Mouse (Mus musculus) embryonic facial prominence, embryonic 10.5 days (tissue): ENCODE data around the gene Plekhm1. TPM values are rescaled to one million over a fixed set of nuclear protein-coding genes. Genes with fewer than 3 reads are reported as not detected.

ENCODE experiments used
- DNase-seq: peaks from one replicate; pipeline ENCODE4 v3.0.0-alpha.2; 2017; ENCODE audit warnings: low spot score
- H3K27ac ChIP-seq: fragments of 300-500 bp; sonication (generic); replicated peaks from 2 replicates; pipeline ENCODE4 v1.5.1; 2016; ENCODE audit warnings: mild to moderate bottlenecking
- H3K27me3 ChIP-seq: fragments of 300-500 bp; sonication (generic); replicated peaks from 2 replicates; pipeline ENCODE4 v1.6.1; 2016; ENCODE audit warnings: low read depth, mild to moderate bottlenecking; ENCODE audit not compliant: poor library complexity, severe bottlenecking
- H3K36me3 ChIP-seq: fragments of 300-500 bp; sonication (generic); replicated peaks from 2 replicates; pipeline ENCODE4 v1.6.1; 2016; ENCODE audit warnings: mild to moderate bottlenecking, moderate library complexity
- H3K4me1 ChIP-seq: fragments of 300-500 bp; sonication (generic); 2 replicates; pipeline ENCODE4 v1.6.1; 2016
- H3K4me3 ChIP-seq: fragments of 300-500 bp; sonication (generic); 2 replicates; pipeline ENCODE4 v1.5.1; 2016; ENCODE audit warnings: mild to moderate bottlenecking, moderate library complexity
- H3K9me3 ChIP-seq: fragments of 300-500 bp; sonication (generic); 2 replicates; pipeline ENCODE4 v1.6.1; 2016; ENCODE audit warnings: mild to moderate bottlenecking
- WGBS: fragments of 180-500 bp; shearing (Covaris S2); methylation state at CpG from one replicate; pipeline ENCODE4 v1.1.7; 2016; 5-methylcytosine and 5-hydroxymethylcytosine counted together
- polyA plus RNA-seq: library from polyadenylated mRNA; unstranded; fragments of >200 nt; fragmentation: Nextera tagmentation; extraction: Ambion mirVana; gene quantifications from 2 replicates; pipeline ENCODE4 v1.2.1, GENCODE M21; 2016

Plekhm1 gene
- polyA plus RNA-seq, 1 experiment from 2014 or later, result 8.1 TPM

DNA sequence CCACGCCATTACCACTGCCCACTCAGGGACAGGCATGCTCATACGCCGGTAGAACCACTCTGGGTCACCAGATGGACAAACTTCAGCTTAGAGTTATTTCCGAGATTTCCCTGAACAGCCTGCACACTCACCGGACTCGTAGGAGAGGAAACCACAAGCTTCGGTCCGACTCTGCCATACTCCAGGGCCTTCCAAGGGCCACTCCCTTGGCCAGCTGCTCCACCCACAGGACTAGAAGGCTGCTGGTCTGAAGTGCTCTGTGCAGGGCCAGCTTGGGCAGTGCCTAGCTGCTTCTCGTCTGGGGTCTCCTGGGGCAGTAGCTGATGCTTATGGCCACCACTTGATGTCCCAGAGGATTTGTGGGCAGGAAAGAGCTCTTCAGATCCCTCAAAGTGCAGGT is 25.7 kb downstream of the Plekhm1 start:
- no peaks in the 10 kb centered on the region for H3K27me3 ChIP-seq
- H3K4me1 ChIP-seq, result peaks cover 15% of the 10 kb centered on the region; the same call in 1 of the 2 replicates
- H3K4me3 ChIP-seq, result no peak overlapping the region
- no peaks in the 10 kb centered on the region for H3K9me3 ChIP-seq
- 91% methylated on average over 9 of the region's 9 CpGs for WGBS
- no peak overlapping the region for H3K27ac ChIP-seq
- DNase-seq, result no peak
- peaks cover 43% of the 10 kb centered on the region for H3K36me3 ChIP-seq

DNA sequence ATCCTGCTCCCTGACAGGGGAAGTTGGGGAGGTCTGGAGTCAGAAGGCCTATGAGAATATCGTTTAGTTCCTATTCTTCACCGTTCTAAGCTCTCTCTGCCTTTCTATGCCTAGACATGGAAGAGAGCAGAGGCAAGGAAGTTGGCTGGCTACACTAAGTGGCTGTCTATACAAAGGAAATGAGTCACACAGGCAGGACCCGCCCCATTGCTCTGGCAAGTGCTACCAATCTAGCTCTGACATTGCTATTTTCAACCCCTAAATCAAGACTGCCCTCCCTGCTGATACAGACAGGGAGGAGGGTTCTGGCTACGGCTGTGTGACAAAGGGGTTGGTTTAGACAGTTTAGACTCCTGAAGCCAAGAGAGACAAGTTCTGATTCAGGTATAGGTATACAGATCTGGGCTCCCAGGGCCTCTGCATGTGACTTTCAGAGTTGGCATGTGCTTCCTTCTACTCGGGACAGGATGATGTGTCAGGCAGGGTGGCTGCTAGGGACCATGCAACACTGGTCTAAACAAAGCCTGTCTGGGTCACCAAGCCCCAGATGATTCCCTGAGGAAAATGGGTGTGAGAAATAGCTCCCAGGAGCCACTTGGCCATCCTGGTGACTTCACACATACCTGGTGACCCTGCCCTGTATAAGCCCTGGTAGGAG is 30.4 kb downstream of the Plekhm1 start:
- DNase-seq, result no peak
- Histone ChIP-seq H3K36me3 (peaks cover 52% of the 10 kb centered on the region), H3K9me3 (no peaks in the 10 kb centered on the region), H3K27ac (no peak overlapping the region), H3K27me3 (no peaks in the 10 kb centered on the region), H3K4me3 (no peak overlapping the region), H3K4me1 (peaks cover 4% of the 10 kb centered on the region; the same call in 1 of the 2 replicates)
- 84% methylated on average over 5 of the region's 5 CpGs for WGBS

DNA sequence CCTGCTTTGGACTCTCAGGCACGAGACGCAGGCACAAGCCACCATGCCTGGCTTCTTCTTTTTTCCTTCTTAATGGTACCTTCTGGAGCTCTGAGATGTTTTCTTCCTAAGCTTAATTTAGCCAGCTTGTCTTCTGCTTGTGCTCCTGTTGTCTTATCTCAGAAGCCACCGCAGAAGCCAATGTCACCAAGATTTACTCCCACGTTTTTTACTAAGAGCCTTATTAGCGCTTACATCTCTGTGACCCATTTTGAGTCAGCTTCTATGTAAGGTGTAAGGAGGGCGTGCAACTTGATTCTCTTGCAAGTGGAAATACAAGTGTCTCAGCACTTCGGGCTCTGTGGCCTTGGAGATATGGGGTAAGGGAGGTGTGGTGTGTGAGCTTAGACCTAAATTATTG is 31.0 kb downstream of the Plekhm1 start:
- H3K4me3 ChIP-seq, result no peak overlapping the region
- peaks cover 52% of the 10 kb centered on the region for H3K36me3 ChIP-seq
- 95% methylated on average over 7 of the region's 7 CpGs for WGBS
- H3K27me3 ChIP-seq, result no peaks in the 10 kb centered on the region
- H3K27ac ChIP-seq, result no peak overlapping the region
- H3K9me3 ChIP-seq, result no peaks in the 10 kb centered on the region
- no peaks in the 10 kb centered on the region for H3K4me1 ChIP-seq
- no peak for DNase-seq

DNA sequence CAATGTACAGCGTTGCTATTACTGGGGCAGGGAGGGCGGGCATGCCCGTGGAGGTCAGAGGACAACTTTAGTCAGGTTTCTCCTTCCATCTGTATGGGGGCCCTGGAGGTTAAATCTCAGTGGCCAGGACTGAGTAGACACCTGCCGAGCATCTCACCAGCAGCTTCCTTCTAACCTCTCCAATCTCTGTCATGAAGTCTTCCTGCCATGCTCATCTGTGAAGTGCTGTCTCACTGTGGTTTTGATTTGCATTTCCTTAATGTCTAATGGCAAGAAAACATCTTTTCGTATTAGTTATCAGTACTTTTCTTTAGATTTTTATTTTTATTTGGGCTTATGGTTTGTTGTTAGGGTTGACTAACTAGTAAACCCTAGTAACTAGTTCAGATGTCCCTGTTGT is 32.0 kb downstream of the Plekhm1 start:
- Histone ChIP-seq H3K27ac (no peak overlapping the region), H3K4me1 (no peaks in the 10 kb centered on the region), H3K4me3 (no peak overlapping the region), H3K27me3 (no peaks in the 10 kb centered on the region), H3K9me3 (no peaks in the 10 kb centered on the region), H3K36me3 (peaks cover 54% of the 10 kb centered on the region)
- no peak for DNase-seq
- 93% methylated on average over 5 of the region's 5 CpGs for WGBS

DNA sequence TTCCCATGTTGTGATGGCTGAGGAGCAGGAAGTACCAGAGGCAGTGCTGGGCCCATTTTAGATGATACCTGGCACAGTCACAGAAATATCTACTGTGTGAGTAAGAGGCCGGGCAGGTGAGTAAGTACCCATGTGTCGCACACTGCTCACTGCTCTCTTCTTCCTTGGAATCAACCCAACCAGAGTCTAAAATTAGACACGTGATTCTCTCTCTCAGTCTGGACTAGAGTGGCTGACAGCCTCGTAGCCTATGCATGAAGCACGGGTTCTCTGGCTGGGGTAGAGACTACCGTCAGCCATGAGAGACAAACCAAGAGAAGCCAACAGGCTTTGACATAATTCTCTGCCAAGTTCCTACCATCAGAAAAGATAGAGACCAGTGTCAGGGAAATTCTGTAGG is 34.1 kb downstream of the Plekhm1 start:
- no peaks in the 10 kb centered on the region for H3K27me3 ChIP-seq
- peaks cover 3% of the 10 kb centered on the region; the same call in 1 of the 2 replicates for H3K4me1 ChIP-seq
- no peak overlapping the region for H3K27ac ChIP-seq
- H3K9me3 ChIP-seq, result no peaks in the 10 kb centered on the region
- no peak for DNase-seq
- WGBS, result 95% methylated on average over 6 of the region's 6 CpGs
- peaks cover 67% of the 10 kb centered on the region for H3K36me3 ChIP-seq
- no peak overlapping the region for H3K4me3 ChIP-seq

DNA sequence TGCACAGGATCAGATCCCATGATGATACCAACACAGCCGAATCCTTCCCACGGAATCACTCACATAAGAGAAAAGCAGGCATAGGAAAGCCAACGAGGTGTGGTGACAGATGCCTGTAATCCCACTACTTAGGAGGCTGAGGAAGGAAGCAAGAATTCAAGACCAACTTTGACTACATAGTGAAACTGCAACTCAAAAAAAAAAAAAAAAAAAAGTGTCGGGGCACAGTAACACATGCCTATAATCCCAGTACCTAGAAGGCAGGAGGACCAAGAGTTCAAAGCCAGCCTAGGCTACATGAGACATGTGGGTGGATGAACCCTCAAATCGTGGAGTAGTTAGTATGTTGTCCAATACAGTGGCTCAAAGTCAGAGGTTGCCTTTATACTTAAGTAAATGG is 36.7 kb downstream of the Plekhm1 start:
- WGBS, result 84% methylated on average over 5 of the region's 5 CpGs
- no peak overlapping the region for H3K4me3 ChIP-seq
- H3K4me1 ChIP-seq, result peaks cover 3% of the 10 kb centered on the region
- no peaks in the 10 kb centered on the region for H3K9me3 ChIP-seq
- H3K27me3 ChIP-seq, result no peaks in the 10 kb centered on the region
- H3K27ac ChIP-seq, result no peak overlapping the region
- H3K36me3 ChIP-seq, result peaks cover 90% of the 10 kb centered on the region
- no peak for DNase-seq

DNA sequence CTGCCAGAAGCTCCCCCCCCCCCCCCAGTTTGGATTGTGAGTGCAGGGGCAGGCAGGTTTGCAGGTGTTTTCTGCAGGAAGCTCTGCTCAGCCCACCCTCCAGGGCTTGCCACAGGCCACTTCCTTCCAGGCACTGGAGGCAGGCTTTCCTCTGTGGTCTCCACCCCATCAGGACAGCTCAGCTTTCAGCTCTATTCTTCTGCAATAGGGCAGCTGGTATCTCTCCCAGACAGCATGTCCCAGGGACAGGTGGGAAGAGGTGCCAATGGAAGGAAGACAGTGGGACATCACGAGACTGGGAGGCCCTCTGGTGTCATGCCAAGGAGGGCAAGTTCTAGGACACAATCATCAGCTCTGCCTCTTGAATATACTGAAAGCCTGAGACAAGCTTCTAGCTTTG is 37.2 kb downstream of the Plekhm1 start:
- Histone ChIP-seq H3K36me3 (peaks cover 92% of the 10 kb centered on the region), H3K27me3 (no peaks in the 10 kb centered on the region), H3K4me1 (peaks cover 3% of the 10 kb centered on the region), H3K27ac (no peak overlapping the region), H3K4me3 (no peak overlapping the region), H3K9me3 (no peaks in the 10 kb centered on the region)
- WGBS, result 74% methylated on average over 1 of the region's 1 CpGs
- no peak for DNase-seq

DNA sequence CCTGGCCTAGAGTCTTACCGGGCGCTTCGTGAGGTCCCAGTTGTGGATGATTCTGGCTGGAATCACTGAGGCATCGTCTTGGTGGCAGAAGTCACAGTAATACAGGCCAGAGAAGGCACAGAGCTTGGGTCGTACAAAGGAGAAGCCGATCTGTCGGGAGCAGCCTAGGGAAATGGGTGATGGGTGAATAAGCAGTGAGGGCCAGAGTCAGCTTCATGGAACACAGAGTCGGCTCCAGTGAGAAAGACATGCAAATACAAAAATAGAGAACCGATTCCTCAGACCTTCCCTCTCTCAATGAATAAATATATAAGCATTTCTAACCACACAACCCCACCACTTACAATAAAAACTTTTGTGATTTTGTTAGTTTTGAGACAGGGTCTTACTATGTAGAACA is 38.6 kb downstream of the Plekhm1 start:
- H3K27me3 ChIP-seq, result no peaks in the 10 kb centered on the region
- H3K36me3 ChIP-seq, result peaks cover 92% of the 10 kb centered on the region
- no peaks in the 10 kb centered on the region for H3K9me3 ChIP-seq
- WGBS, result 91% methylated on average over 9 of the region's 9 CpGs
- no peak overlapping the region for H3K27ac ChIP-seq
- peaks cover 3% of the 10 kb centered on the region for H3K4me1 ChIP-seq
- DNase-seq, result no peak
- no peak overlapping the region for H3K4me3 ChIP-seq

DNA sequence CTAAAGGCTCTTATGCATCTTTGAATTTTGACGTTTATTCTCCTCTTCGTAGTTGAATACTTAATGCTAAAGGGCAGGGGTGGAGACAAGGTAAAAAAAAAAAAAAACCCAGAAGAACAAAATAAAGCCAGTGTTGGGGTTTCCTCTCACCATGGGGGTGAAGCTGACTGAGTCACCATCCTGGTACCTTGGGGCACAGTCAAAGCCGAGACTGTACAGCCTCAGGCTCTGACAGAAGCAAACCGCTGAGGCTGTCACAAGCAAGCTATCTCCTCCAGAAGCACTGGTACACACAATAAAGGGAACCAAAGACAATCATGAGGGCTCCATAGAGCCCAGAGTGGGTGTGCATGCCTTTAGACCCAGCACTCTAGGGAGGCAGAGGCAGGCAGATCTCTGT is 39.9 kb downstream of the Plekhm1 start:
- no peaks in the 10 kb centered on the region for H3K9me3 ChIP-seq
- H3K27ac ChIP-seq, result no peak overlapping the region
- H3K4me1 ChIP-seq, result peaks cover 3% of the 10 kb centered on the region
- WGBS, result 91% methylated on average over 4 of the region's 4 CpGs
- no peak for DNase-seq
- H3K4me3 ChIP-seq, result no peak overlapping the region
- peaks cover 92% of the 10 kb centered on the region for H3K36me3 ChIP-seq
- H3K27me3 ChIP-seq, result no peaks in the 10 kb centered on the region

DNA sequence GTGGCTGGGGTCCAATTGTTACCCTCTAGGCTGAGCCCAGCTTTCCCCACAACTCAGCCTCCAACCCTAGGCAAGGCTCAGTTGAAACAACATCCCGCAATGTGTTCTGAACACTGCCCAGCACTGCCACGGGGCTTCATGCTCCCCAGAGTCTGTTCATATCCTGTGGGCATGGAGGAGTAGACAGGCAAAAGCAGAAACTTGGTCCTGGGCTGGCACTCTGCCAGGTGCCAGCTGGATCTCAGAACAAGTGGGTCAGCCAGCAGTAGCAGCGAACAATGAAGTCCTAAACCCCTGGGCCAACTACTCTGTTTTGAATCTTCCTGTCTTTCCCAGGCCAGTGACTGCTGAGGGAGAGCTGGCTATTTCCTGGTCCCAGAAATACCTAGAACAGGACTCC is 40.4 kb downstream of the Plekhm1 start:
- Histone ChIP-seq H3K27ac (0 out of 2 replicates have a peak overlapping the region, but pooled peaks have one; percentile 31), H3K27me3 (no peaks in the 10 kb centered on the region), H3K9me3 (no peaks in the 10 kb centered on the region), H3K4me1 (peaks cover 3% of the 10 kb centered on the region), H3K4me3 (no peak overlapping the region), H3K36me3 (peaks cover 92% of the 10 kb centered on the region)
- DNase-seq, result no peak
- 90% methylated on average over 3 of the region's 3 CpGs for WGBS

DNA sequence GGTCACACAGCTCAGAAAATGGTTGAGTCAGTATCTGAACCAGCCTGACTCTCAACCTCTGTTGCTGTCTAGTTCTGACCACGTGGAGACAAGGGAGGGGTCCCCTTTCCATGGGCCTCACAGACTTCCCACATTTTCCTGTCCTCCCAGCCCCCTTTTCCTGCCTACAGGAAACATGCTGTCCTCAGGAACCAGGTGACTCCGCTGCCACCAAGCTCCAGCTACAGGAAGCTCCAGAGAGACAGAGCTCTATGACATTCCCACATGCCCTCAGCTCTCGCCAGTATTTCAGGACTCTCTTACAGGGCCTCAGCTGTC is 41.3 kb downstream of the Plekhm1 start:
- 68% methylated on average over 3 of the region's 3 CpGs for WGBS
- Histone ChIP-seq H3K36me3 (peaks cover 90% of the 10 kb centered on the region), H3K4me3 (no peak overlapping the region)

DNA sequence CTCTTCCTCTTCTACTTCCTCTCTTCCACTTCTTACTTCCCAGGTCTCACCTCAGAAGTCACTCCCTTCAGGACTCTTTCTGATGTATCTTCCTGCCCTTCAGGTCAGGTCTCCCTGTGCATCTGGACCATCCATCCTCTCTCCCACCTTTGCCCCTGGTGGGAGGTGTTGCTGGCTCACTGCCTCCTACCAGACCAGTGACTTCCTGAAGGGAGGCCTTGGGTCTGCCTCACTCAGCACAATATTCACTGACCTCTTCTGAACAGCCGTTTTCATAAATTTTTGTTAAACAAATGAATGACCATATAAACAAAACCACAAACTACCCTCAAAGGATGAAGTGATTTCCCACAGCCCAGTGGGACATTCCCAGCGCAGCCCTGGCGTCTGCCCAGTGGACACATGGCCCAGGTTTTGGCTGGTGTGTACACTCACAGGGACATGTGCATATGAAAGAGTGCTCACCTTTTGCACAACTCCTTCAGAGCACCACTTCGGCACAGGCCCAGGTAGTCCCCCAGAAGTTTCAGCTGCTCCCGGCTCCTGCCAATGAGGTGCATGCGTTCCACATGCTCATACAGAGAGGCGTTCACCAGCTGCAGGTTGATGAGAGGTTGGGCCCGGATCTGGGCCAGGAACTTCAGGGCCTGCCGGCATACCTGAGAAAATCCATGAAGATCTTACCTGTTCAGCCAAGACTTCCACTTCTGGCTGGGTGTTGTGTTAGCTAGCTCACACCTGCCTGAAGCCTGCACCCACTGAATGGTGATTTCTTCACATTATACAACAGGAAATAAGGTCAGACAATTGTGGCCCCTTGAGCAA is 41.9 kb downstream of the Plekhm1 start:
- Histone ChIP-seq H3K36me3 (peaks cover 88% of the 10 kb centered on the region), H3K9me3 (no peaks in the 10 kb centered on the region), H3K27me3 (peaks cover 6% of the 10 kb centered on the region; the same call in 1 of the 2 replicates), H3K27ac (no peak overlapping the region), H3K4me3 (no peak overlapping the region), H3K4me1 (peaks cover 3% of the 10 kb centered on the region)
- DNase-seq, result no peak
- 90% methylated on average over 9 of the region's 9 CpGs for WGBS

More for the DNA sequence above, 41.3 kb downstream of the Plekhm1 start:
- Histone ChIP-seq H3K4me1 (peaks cover 3% of the 10 kb centered on the region), H3K27me3 (peaks cover under 1% of the 10 kb centered on the region; the same call in 1 of the 2 replicates), H3K27ac (no peak overlapping the region), H3K9me3 (no peaks in the 10 kb centered on the region)
- DNase-seq, result no peak

DNA sequence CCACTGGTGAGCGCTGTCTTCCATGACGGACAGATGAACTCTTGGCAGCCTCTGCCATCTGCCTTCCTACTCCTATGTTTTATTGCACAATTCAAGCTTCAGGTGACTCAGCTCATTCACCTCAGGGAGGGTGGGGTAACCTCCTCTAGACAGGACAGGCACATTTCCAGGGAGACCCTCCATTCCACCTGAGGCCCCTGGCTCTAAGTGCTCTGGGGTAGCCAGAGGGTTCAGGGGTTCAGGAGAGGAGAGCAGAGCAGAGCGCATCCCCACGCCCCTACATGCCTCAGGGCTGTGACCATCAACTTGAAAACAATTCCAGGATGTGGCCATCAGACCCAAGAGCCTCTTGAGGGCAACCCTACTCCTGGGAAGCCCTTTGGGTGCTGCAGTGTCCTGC is 47.0 kb downstream of the Plekhm1 start:
- no peak overlapping the region for H3K4me3 ChIP-seq
- peaks cover 57% of the 10 kb centered on the region for H3K27me3 ChIP-seq

More for the DNA sequence above, 47.0 kb downstream of the Plekhm1 start:
- H3K27ac ChIP-seq, result no peak overlapping the region
- H3K36me3 ChIP-seq, result peaks cover 50% of the 10 kb centered on the region
- DNase-seq, result no peak
- H3K4me1 ChIP-seq, result peaks cover 41% of the 10 kb centered on the region
- H3K9me3 ChIP-seq, result no peaks in the 10 kb centered on the region
- 86% methylated on average over 4 of the region's 4 CpGs for WGBS
